45 mouse cellular contexts compared by ENCODE assay signal in genomic region chr3:98720740-98721139, GRCm38 (mm10). TPM values are rescaled to one million over a fixed set of nuclear protein-coding genes. Genes with fewer than 3 reads are reported as not detected.
"Had no signal": no experiment of that assay in that cellular context is flagged by ENCODE, and none has a peak within 500 bp of the region (broad histone marks: within the 10 kb centered on the region; RNA-seq: fewer than 3 reads in every experiment).

No protein-coding gene starts in this region.

- H3K4me2 ChIP-seq: heart, embryonic 11.5 days; heart, embryonic 12.5 days; heart, embryonic 13.5 days; heart, embryonic 15.5 days; hindbrain, embryonic 12.5 days; hindbrain, embryonic 13.5 days; hindbrain, embryonic 14.5 days; hindbrain, embryonic 15.5 days; intestine, embryonic 15.5 days; kidney, embryonic 15.5 days had no signal

- DNase-seq: heart, adult 2 months; heart, postnatal 10 days; heart, postnatal 14 days; heart, postnatal 36 days; heart, postnatal 4 days; kidney, adult 11 months; kidney, adult 18-20 months; kidney, postnatal 10 days; kidney, postnatal 14 days; kidney, postnatal 4 days; layer of hippocampus, adult 9-11 months; layer of hippocampus, postnatal 36 days had no signal

- H3K4me1 ChIP-seq: heart, embryonic 10.5 days; heart, embryonic 12.5 days; heart, embryonic 13.5 days; heart, embryonic 15.5 days; hindbrain, embryonic 12.5 days; hindbrain, embryonic 15.5 days; intestine, embryonic 15.5 days; kidney, embryonic 15.5 days had no signal

- H3K9me3 ChIP-seq: heart, embryonic 10.5 days; heart, embryonic 12.5 days; heart, embryonic 13.5 days; heart, embryonic 15.5 days; hindbrain, embryonic 10.5 days; hindbrain, embryonic 12.5 days; hindbrain, embryonic 13.5 days; hindbrain, embryonic 15.5 days; intestine, embryonic 15.5 days; kidney, embryonic 15.5 days had no signal

- H3K9ac ChIP-seq: heart, embryonic 12.5 days; heart, embryonic 13.5 days; heart, embryonic 15.5 days; hindbrain, embryonic 12.5 days; hindbrain, embryonic 13.5 days; hindbrain, embryonic 14.5 days; hindbrain, embryonic 15.5 days; intestine, embryonic 15.5 days; kidney, embryonic 15.5 days had no signal

- H3K4me3 ChIP-seq: heart, adult 2 months; heart, embryonic 10.5 days; heart, embryonic 12.5 days; heart, embryonic 13.5 days; heart, embryonic 15.5 days; hindbrain, embryonic 10.5 days; hindbrain, embryonic 12.5 days; hindbrain, embryonic 13.5 days; hindbrain, embryonic 15.5 days; intestine, embryonic 15.5 days; kidney, embryonic 15.5 days; layer of hippocampus, adult 2 months; left cerebral cortex, adult 2 months had no signal

- H3K27me3 ChIP-seq: heart, embryonic 12.5 days; heart, embryonic 13.5 days; heart, embryonic 15.5 days; hindbrain, embryonic 12.5 days; hindbrain, embryonic 13.5 days; hindbrain, embryonic 15.5 days; intestine, embryonic 15.5 days; kidney, embryonic 15.5 days had no signal

- H3K36me3 ChIP-seq: heart, embryonic 10.5 days; heart, embryonic 12.5 days; heart, embryonic 13.5 days; heart, embryonic 15.5 days; hindbrain, embryonic 10.5 days; hindbrain, embryonic 12.5 days; hindbrain, embryonic 13.5 days; hindbrain, embryonic 15.5 days; intestine, embryonic 15.5 days; kidney, embryonic 15.5 days had no signal

- ATAC-seq: hindbrain, embryonic 16.5 days; hindbrain, postnatal 0 days; inflammation-experienced regulatory T-cells, adult 6 months; intestine, embryonic 15.5 days; intestine, embryonic 16.5 days; intestine, postnatal 0 days had no signal

- H3K27ac ChIP-seq: heart, adult 2 months; heart, embryonic 10.5 days; heart, embryonic 13.5 days; heart, embryonic 15.5 days; hindbrain, embryonic 10.5 days; hindbrain, embryonic 12.5 days; hindbrain, embryonic 13.5 days; hindbrain, embryonic 14.5 days; hindbrain, embryonic 15.5 days; hindbrain, postnatal 0 days; intestine, embryonic 15.5 days; kidney, embryonic 15.5 days; kidney, postnatal 0 days; layer of hippocampus, adult 2 months; left cerebral cortex, adult 2 months had no signal

RNA-seq across cellular contexts. Expression of gene Hsd3b2, which starts 3.6 kb away (rescaled TPM):
- total RNA-seq: heart, adult 2 months; heart, adult 8-10 months; heart, postnatal 14 days; heart, postnatal 25 days; heart, postnatal 36 days; heart, postnatal 4 days; hematopoietic stem cell, adult 5-6 weeks; hindbrain, postnatal 0 days; layer of hippocampus, adult 18-20 months; left cerebral cortex, adult 18-20 months had no signal
- polyA plus RNA-seq: heart, adult 2 months; heart, embryonic 11.5 days; heart, embryonic 12.5 days; heart, embryonic 14.5 days; heart, embryonic 15.5 days; heart, embryonic 16.5 days; heart, postnatal 0 days; hindbrain, embryonic 12.5 days; hindbrain, embryonic 13.5 days; hindbrain, embryonic 14.5 days; hindbrain, embryonic 16.5 days; hindbrain, postnatal 0 days; inflammation-experienced regulatory T-cells, adult 6 months had no signal

RNA-seq across cellular contexts. Expression of gene Hsd3b3, which starts 42.2 kb away (rescaled TPM):
- total RNA-seq: heart, adult 2 months; heart, adult 8-10 months; heart, postnatal 10 days; heart, postnatal 14 days; heart, postnatal 25 days; heart, postnatal 36 days; heart, postnatal 4 days; hematopoietic stem cell, adult 5-6 weeks; hindbrain, postnatal 0 days; layer of hippocampus, adult 18-20 months; layer of hippocampus, adult 2 months; layer of hippocampus, adult 8-10 months; layer of hippocampus, postnatal 10 days; layer of hippocampus, postnatal 14 days; layer of hippocampus, postnatal 25 days; layer of hippocampus, postnatal 36 days; left cerebral cortex, adult 18-20 months; left cerebral cortex, adult 2 months had no signal
- polyA plus RNA-seq: heart, adult 2 months; heart, embryonic 12.5 days; heart, embryonic 13.5 days; heart, embryonic 14.5 days; heart, embryonic 15.5 days; heart, postnatal 0 days; hindbrain, embryonic 10.5 days; hindbrain, embryonic 11.5 days had no signal
